Mouse (Mus musculus) layer of hippocampus, postnatal 36 days (tissue): Measurements from ENCODE around the gene Pidd1. TPM values are rescaled to one million over a fixed set of nuclear protein-coding genes. Genes with fewer than 3 reads are reported as not detected.
A peak's percentile ranks its signal among the peaks of the same experiment; 100 is the strongest.
"Not testable (repeated sequence)": the region's sequence is repeated elsewhere in the genome, so short reads cannot be mapped to it uniquely, and the experiment has no call there.

ENCODE experiments used
- DNase-seq, 2 experiments: peaks; one replicate each; pipeline ENCODE4 v3.0.0; 2022
- total RNA-seq, 2 experiments: library from RNA; stranded (reverse); gene quantifications; 2 replicates each; pipeline ENCODE4 v1.2.3; 2021

Pidd1 gene
- total RNA-seq, 2 experiments from 2014 or later = 0.66 to 1.1 TPM

GRCm38 (mm10) chr7:141457986-141458660, 14.3 kb upstream of the Pidd1 start:
- DNase-seq = no peak

GRCm38 (mm10) chr7:141457236-141457635, 13.4 kb upstream of the Pidd1 start:
- no peak for DNase-seq

- no peak for DNase-seq
These were observed 12.9 kb upstream of the Pidd1 start for GRCm38 (mm10) chr7:141456739-141457138.

GRCm38 (mm10) chr7:141455610-141456314, 11.9 kb upstream of the Pidd1 start:
- DNase-seq = no peak

- peak; percentile 86 to 89 for DNase-seq
These were observed 11.2 kb upstream of the Pidd1 start, which contains the start of gene Pnpla2 for GRCm38 (mm10) chr7:141454967-141455551. Gene Pnpla2, plus strand, starts transcription at chr7:141455198.

- DNase-seq = no peak
These were observed 9.8 kb upstream of the Pidd1 start for GRCm38 (mm10) chr7:141453636-141454035.

- DNase-seq = no peak
These were observed 8.1 kb upstream of the Pidd1 start for GRCm38 (mm10) chr7:141451928-141452327.

- peak; percentile 96 to 97 for DNase-seq
These were observed 3.5 kb upstream of the Pidd1 start, which contains the start of gene Rplp2 for GRCm38 (mm10) chr7:141447110-141447991. Gene Rplp2, plus strand, starts transcription at chr7:141447370.

- not testable (repeated sequence) for DNase-seq
These were observed 2.5 kb upstream of the Pidd1 start for GRCm38 (mm10) chr7:141446374-141446773.

- no peak for DNase-seq
These were observed 574 bp downstream of the Pidd1 start for GRCm38 (mm10) chr7:141443081-141443821.

GRCm38 (mm10) chr7:141442199-141442598, 1.6 kb downstream of the Pidd1 start:
- DNase-seq = no peak

- DNase-seq = no peak
These were observed 2.4 kb downstream of the Pidd1 start for GRCm38 (mm10) chr7:141441460-141441859.

GRCm38 (mm10) chr7:141440613-141441012, 3.2 kb downstream of the Pidd1 start:
- peak in 1 of 2 experiments; percentile 42 for DNase-seq

- peak in 1 of 2 experiments; percentile 5 for DNase-seq
These were observed 4.0 kb downstream of the Pidd1 start for GRCm38 (mm10) chr7:141439811-141440210.

- peak in 1 of 2 experiments; percentile 3 for DNase-seq
These were observed 4.6 kb downstream of the Pidd1 start for GRCm38 (mm10) chr7:141439140-141439679.

GRCm38 (mm10) chr7:141438201-141438968, 5.4 kb downstream of the Pidd1 start:
- peak in 1 of 2 experiments; percentile 4 for DNase-seq

GRCm38 (mm10) chr7:141437178-141438120, 6.4 kb downstream of the Pidd1 start, which contains the start of gene Slc25a22:
Gene Slc25a22, minus strand, starts transcription at chr7:141437892.
- DNase-seq = peak; percentile 82 to 83

- no peak for DNase-seq
These were observed 7.3 kb downstream of the Pidd1 start for GRCm38 (mm10) chr7:141436523-141436892.

GRCm38 (mm10) chr7:141435856-141436522, 7.8 kb downstream of the Pidd1 start:
- DNase-seq = peak in 1 of 2 experiments; percentile 17
